Mouse (Mus musculus): ENCODE data around the gene Txnrd2.

The Txnrd2 gene

GRCm38 (mm10) chr16:18392469-18393426, 33.4 kb upstream of the Txnrd2 start:
- in situ Hi-C loops (cut with MboI; ENCODE audit: unreplicated experiment in 2 of 2): no loop called here

- in situ Hi-C loops (cut with MboI; ENCODE audit: unreplicated experiment in 2 of 2): no loop called here
These were observed 32.6 kb upstream of the Txnrd2 start for GRCm38 (mm10) chr16:18393595-18393994.

GRCm38 (mm10) chr16:18394056-18394455, 32.1 kb upstream of the Txnrd2 start:
- in situ Hi-C loops (cut with MboI; ENCODE audit: unreplicated experiment in 2 of 2): no loop called here

- in situ Hi-C loops (cut with MboI; ENCODE audit: unreplicated experiment in 2 of 2): no loop called here
These were observed 31.2 kb upstream of the Txnrd2 start for GRCm38 (mm10) chr16:18394777-18395619.

GRCm38 (mm10) chr16:18395620-18396036, 30.6 kb upstream of the Txnrd2 start:
- in situ Hi-C loops (cut with MboI; ENCODE audit: unreplicated experiment in 2 of 2): no loop called here

- in situ Hi-C loops (cut with MboI; ENCODE audit: unreplicated experiment in 2 of 2): no loop called here
These were observed 30.0 kb upstream of the Txnrd2 start for GRCm38 (mm10) chr16:18396201-18396600.

GRCm38 (mm10) chr16:18396791-18397621, 29.2 kb upstream of the Txnrd2 start:
- in situ Hi-C loops (cut with MboI; ENCODE audit: unreplicated experiment in 2 of 2): no loop called here

GRCm38 (mm10) chr16:18400028-18400427, 26.2 kb upstream of the Txnrd2 start:
- in situ Hi-C loops (cut with MboI; ENCODE audit: unreplicated experiment in 2 of 2): loop anchor here in 1 of 2 experiments (10.0 kb wide), 1 partner anchor 45 kb away; no protein-coding TSS in a partner anchor

GRCm38 (mm10) chr16:18400472-18401216, 25.5 kb upstream of the Txnrd2 start:
- in situ Hi-C loops (cut with MboI; ENCODE audit: unreplicated experiment in 2 of 2): loop anchor here in 1 of 2 experiments (10.0 kb wide), 1 partner anchor 46 kb away; no protein-coding TSS in a partner anchor

GRCm38 (mm10) chr16:18403285-18403684, 22.9 kb upstream of the Txnrd2 start:
- in situ Hi-C loops (cut with MboI; ENCODE audit: unreplicated experiment in 2 of 2): loop anchor here in 1 of 2 experiments (10.0 kb wide), 1 partner anchor 48 kb away; no protein-coding TSS in a partner anchor

- in situ Hi-C loops (cut with MboI; ENCODE audit: unreplicated experiment in 2 of 2): loop anchor here in 1 of 2 experiments (10.0 kb wide), 1 partner anchor 50 kb away; no protein-coding TSS in a partner anchor
These were observed 20.9 kb upstream of the Txnrd2 start for GRCm38 (mm10) chr16:18405091-18405854.

- in situ Hi-C loops (cut with MboI; ENCODE audit: unreplicated experiment in 2 of 2): loop anchor here in 1 of 2 experiments (10.0 kb wide), 1 partner anchor 51 kb away; no protein-coding TSS in a partner anchor
These were observed 20.3 kb upstream of the Txnrd2 start for GRCm38 (mm10) chr16:18405876-18406275.

GRCm38 (mm10) chr16:18406293-18406692, 19.9 kb upstream of the Txnrd2 start:
- in situ Hi-C loops (cut with MboI; ENCODE audit: unreplicated experiment in 2 of 2): loop anchor here in 1 of 2 experiments (10.0 kb wide), 1 partner anchor 51 kb away; no protein-coding TSS in a partner anchor

GRCm38 (mm10) chr16:18407912-18408311, 18.3 kb upstream of the Txnrd2 start:
- in situ Hi-C loops (cut with MboI; ENCODE audit: unreplicated experiment in 2 of 2): loop anchor here in 1 of 2 experiments (10.0 kb wide), 1 partner anchor 53 kb away; no protein-coding TSS in a partner anchor

- in situ Hi-C loops (cut with MboI; ENCODE audit: unreplicated experiment in 2 of 2): loop anchor here in 1 of 2 experiments (10.0 kb wide), 1 partner anchor 55 kb away; no protein-coding TSS in a partner anchor
These were observed 16.4 kb upstream of the Txnrd2 start for GRCm38 (mm10) chr16:18409776-18410175.

GRCm38 (mm10) chr16:18410418-18410817, 15.8 kb upstream of the Txnrd2 start:
- in situ Hi-C loops (cut with MboI; ENCODE audit: unreplicated experiment in 2 of 2): no loop called here

- in situ Hi-C loops (cut with MboI; ENCODE audit: unreplicated experiment in 2 of 2): no loop called here
These were observed 15.0 kb upstream of the Txnrd2 start for GRCm38 (mm10) chr16:18411026-18411649.

Data from v-Abl transformed pro-B cells (cell line).